Mouse (Mus musculus) midbrain, embryonic 12.5 days (tissue): ENCODE results near the gene Twf2. TPM values are rescaled to one million over a fixed set of nuclear protein-coding genes. Genes with fewer than 3 reads are reported as not detected.

Experiments used
- ATAC-seq: fragments of 200-750 bp; cut with Nextera tagmentation; 2 replicates; pipeline ENCODE4 v1.8.0; 2017; ENCODE audit warnings: low read depth, moderate TSS enrichment, moderate library complexity; ENCODE audit not compliant: low FRiP score
- H3K27ac ChIP-seq: fragments of 300-500 bp; sonication (generic); replicated peaks from 2 replicates; pipeline ENCODE4 v1.5.1; 2016; ENCODE audit warnings: mild to moderate bottlenecking
- H3K27me3 ChIP-seq: fragments of 300-500 bp; sonication (generic); 2 replicates; pipeline ENCODE4 v1.6.1; 2016; ENCODE audit warnings: mild to moderate bottlenecking
- H3K36me3 ChIP-seq: fragments of 300-500 bp; sonication (generic); 2 replicates; pipeline ENCODE4 v1.6.1; 2016
- H3K4me1 ChIP-seq: fragments of 300-500 bp; sonication (generic); 2 replicates; pipeline ENCODE4 v1.6.1; 2016
- H3K4me2 ChIP-seq: fragments of 300-500 bp; sonication (generic); replicated peaks from 2 replicates; pipeline ENCODE4 v1.6.1; 2016; ENCODE audit warnings: mild to moderate bottlenecking, moderate library complexity
- H3K4me3 ChIP-seq: fragments of 300-500 bp; sonication (generic); 2 replicates; pipeline ENCODE4 v1.5.1; 2016; ENCODE audit warnings: mild to moderate bottlenecking
- H3K9ac ChIP-seq: fragments of 300-500 bp; sonication (generic); replicated peaks from 2 replicates; pipeline ENCODE4 v1.6.1; 2016; ENCODE audit warnings: mild to moderate bottlenecking, moderate library complexity
- H3K9me3 ChIP-seq: fragments of 300-500 bp; sonication (generic); 2 replicates; pipeline ENCODE4 v1.6.1; 2016; ENCODE audit warnings: mild to moderate bottlenecking
- WGBS: fragments of 180-500 bp; shearing (Covaris S2); methylation state at CpG from one replicate; pipeline ENCODE4 v1.1.7; 2016; 5-methylcytosine and 5-hydroxymethylcytosine counted together
- polyA plus RNA-seq: library from polyadenylated mRNA; unstranded; fragments of >200 nt; fragmentation: Nextera tagmentation; extraction: Ambion mirVana; gene quantifications from 2 replicates; pipeline ENCODE4 v1.2.1, GENCODE M21; 2016

Twf2 gene
- polyA plus RNA-seq, 1 experiment from 2014 or later, result 58.0 TPM

DNA sequence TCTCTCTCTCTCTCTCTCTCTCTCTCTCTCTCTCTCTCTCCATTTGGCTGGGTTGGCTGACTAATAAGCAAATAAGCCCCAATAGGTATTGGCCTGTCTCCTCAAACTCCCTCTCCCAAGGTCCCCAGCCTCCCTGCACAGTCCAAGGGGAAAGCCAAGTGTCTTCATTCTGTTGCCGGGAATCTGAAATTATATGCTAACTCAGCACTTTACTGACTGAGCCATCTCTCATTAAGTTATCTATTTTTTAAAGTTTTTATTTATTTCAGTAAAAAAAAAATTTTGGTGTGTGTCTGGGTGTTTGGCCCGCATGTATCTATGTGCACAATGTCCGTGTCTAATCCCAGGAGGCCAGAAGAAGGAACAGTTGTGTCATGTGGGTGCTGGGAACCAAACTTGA, 1.0 kb upstream of the Twf2 start:
- WGBS, result 84% methylated on average over 3 of the region's 3 CpGs
- H3K27me3 ChIP-seq, result peaks cover 11% of the 10 kb centered on the region; the same call in 1 of the 2 replicates
- no peak overlapping the region for H3K4me3 ChIP-seq
- no peak overlapping the region for H3K27ac ChIP-seq
- H3K9me3 ChIP-seq, result no peaks in the 10 kb centered on the region
- peak overlapping the region; percentile 66 for H3K4me2 ChIP-seq
- H3K4me1 ChIP-seq, result peaks cover 32% of the 10 kb centered on the region
- no peak for ATAC-seq
- no peak overlapping the region for H3K9ac ChIP-seq
- H3K36me3 ChIP-seq, result no peaks in the 10 kb centered on the region

DNA sequence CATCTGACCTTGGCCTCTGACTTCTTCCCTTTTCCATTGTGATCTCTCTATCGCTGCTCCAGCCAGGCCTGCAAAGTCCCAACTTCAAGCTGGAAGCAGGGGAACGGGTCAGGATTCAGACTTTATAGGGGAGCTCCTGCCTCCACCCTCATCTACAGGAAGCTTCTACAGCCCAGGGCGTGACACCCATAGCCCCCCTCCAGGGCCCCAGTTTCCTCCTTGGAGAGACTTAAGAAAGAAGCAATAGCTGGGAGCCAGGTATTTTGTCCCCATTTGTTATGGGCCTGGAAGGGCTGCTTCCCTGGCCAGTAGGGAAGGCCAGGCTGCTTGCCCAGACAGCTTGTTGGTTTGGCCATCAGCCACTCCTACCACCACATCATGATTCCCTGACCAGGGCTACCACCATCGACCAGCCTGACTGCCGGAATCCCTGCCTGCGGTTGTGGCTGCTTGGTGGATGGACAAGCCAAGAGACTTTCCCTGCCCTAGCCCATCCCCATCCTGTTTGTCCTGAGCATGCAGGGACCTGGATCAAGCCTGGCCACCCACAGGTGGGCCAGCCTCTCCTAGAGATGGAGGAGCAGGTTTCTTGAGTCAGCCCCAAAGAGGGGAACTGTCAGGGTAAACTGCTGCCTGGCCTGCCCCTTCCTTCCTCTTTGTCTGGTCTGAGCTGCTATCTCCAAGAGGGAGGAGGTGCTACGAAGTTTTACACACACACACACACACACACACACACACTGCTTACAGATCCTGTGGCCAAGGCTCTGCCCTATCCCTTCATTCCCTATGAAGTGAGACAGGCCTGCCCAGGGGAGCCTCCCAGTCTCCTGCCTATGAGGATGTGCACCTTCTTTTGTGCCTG, 1.3 kb downstream of the Twf2 start:
- Histone ChIP-seq H3K4me1 (peaks cover 25% of the 10 kb centered on the region), H3K27me3 (peaks cover 8% of the 10 kb centered on the region; the same call in 1 of the 2 replicates), H3K27ac (no peak overlapping the region), H3K4me3 (peak overlapping the region; percentile 61; the same call in 1 of the 2 replicates), H3K36me3 (no peaks in the 10 kb centered on the region), H3K9me3 (no peaks in the 10 kb centered on the region), H3K9ac (no peak overlapping the region; the same call in 1 of the 2 replicates), H3K4me2 (peak overlapping the region; percentile 66)
- WGBS, result 79% methylated on average over 7 of the region's 7 CpGs
- ATAC-seq, result no peak

DNA sequence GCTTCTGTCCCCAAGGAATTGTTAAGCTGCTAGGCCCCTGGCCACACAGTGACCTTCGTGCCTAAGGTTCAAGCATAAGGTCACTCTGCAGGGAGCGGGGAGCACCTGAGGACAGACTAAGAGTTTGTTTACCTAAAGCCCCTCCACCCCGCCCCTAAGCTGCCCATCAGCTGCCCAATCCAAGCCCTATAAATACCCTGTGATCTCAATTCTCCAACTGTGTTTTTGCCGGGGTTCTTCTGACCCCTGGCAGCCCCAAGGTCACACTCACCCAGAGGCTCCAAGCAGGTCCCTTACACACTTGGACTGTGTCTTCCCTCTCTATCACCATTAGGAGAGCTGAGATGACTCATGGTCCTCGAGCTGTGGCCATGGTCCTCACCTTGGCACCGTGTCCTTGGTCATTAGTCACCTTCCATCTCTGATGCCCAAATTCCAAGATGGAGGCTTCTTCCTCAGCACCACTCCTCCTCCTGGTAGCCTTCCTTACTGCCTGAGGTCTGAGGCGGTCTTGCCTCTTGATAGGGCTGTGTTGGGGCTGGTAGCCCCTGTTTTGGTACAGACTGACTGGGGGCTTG, 2.9 kb downstream of the Twf2 start:
- Histone ChIP-seq H3K9me3 (no peaks in the 10 kb centered on the region), H3K4me1 (peaks cover 22% of the 10 kb centered on the region), H3K4me3 (no peak overlapping the region), H3K27me3 (peaks cover 5% of the 10 kb centered on the region; the same call in 1 of the 2 replicates), H3K27ac (no peak overlapping the region), H3K36me3 (no peaks in the 10 kb centered on the region), H3K4me2 (no peak overlapping the region), H3K9ac (no peak overlapping the region)
- ATAC-seq, result no peak
- 80% methylated on average over 7 of the region's 7 CpGs for WGBS

DNA sequence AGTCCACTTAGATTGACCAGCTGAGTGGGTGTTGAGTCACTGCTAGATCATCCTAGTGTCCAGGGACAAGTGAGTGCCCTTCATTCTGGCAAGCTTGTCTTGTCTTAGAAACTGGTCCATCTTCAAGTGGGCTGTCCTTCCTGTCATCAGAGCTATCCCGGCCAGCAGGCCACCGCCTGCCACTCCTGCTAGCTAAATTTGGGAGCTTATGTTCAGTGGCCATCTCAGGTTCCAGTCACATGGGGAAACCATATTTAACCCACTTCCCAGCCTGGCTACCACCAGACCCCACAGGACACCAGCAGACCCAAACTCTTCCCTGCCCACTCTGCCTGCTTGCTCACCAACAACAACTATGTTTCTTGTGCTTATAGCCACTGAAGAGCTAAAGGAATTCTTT, 3.6 kb downstream of the Twf2 start:
- Histone ChIP-seq H3K36me3 (no peaks in the 10 kb centered on the region), H3K27ac (no peak overlapping the region), H3K4me3 (no peak overlapping the region), H3K9ac (no peak overlapping the region), H3K9me3 (no peaks in the 10 kb centered on the region), H3K4me2 (no peak overlapping the region), H3K4me1 (peaks cover 29% of the 10 kb centered on the region), H3K27me3 (peaks cover 5% of the 10 kb centered on the region; the same call in 1 of the 2 replicates)
- ATAC-seq, result no peak
- WGBS, result 82% methylated on average over 2 of the region's 2 CpGs

DNA sequence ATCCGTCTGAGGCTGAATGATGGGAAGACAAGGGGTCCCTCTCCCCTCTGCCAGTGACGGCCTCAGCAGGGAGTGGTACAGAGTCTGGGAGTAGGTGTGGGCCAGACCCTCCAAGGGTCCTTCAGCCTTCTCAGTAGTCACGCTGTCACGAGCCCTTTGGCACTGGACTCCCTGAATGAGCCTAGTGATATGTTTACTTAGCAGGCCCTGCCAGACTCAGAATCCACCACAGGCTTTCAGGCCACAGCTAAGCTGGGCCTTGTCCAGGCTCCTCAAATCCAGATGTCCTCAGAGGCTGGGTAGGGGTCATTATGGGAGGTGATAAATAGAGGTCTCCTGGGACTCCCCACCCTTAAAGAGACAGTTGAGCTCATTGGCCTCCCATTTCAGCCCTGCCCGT, 5.3 kb downstream of the Twf2 start:
- 90% methylated on average over 5 of the region's 5 CpGs for WGBS
- H3K36me3 ChIP-seq, result peaks cover 10% of the 10 kb centered on the region; the same call in 1 of the 2 replicates
- peaks cover 5% of the 10 kb centered on the region; the same call in 1 of the 2 replicates for H3K27me3 ChIP-seq
- H3K27ac ChIP-seq, result no peak overlapping the region
- H3K9ac ChIP-seq, result no peak overlapping the region
- H3K9me3 ChIP-seq, result no peaks in the 10 kb centered on the region
- no peak overlapping the region for H3K4me2 ChIP-seq
- H3K4me1 ChIP-seq, result peaks cover 35% of the 10 kb centered on the region
- no peak for ATAC-seq
- no peak overlapping the region for H3K4me3 ChIP-seq

DNA sequence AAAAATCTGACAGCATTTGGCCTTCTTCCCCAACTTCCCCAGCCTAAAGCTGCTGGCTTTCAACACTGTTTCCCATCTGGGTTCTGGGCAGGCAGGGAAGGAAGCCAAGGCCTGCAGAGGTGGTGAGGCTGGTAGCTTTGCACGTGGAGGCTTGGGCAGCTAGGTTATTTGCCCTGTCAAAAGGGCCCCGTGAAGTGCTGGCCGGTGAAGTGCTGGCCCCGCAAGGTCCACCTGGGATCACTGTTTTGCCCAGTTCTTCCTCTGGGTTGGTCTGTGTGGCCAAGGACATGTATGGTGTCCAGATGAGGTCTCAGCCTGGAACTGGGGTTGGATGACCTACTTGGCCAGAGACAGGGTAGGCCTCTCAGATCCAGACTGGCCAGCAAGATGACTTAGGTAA, 7.0 kb downstream of the Twf2 start:
- Histone ChIP-seq H3K36me3 (peaks cover 27% of the 10 kb centered on the region), H3K4me2 (no peak overlapping the region), H3K27me3 (no peaks in the 10 kb centered on the region), H3K9ac (no peak overlapping the region), H3K4me1 (peaks cover 19% of the 10 kb centered on the region), H3K9me3 (no peaks in the 10 kb centered on the region), H3K27ac (no peak overlapping the region), H3K4me3 (no peak overlapping the region)
- 97% methylated on average over 4 of the region's 4 CpGs for WGBS
- ATAC-seq, result no peak

DNA sequence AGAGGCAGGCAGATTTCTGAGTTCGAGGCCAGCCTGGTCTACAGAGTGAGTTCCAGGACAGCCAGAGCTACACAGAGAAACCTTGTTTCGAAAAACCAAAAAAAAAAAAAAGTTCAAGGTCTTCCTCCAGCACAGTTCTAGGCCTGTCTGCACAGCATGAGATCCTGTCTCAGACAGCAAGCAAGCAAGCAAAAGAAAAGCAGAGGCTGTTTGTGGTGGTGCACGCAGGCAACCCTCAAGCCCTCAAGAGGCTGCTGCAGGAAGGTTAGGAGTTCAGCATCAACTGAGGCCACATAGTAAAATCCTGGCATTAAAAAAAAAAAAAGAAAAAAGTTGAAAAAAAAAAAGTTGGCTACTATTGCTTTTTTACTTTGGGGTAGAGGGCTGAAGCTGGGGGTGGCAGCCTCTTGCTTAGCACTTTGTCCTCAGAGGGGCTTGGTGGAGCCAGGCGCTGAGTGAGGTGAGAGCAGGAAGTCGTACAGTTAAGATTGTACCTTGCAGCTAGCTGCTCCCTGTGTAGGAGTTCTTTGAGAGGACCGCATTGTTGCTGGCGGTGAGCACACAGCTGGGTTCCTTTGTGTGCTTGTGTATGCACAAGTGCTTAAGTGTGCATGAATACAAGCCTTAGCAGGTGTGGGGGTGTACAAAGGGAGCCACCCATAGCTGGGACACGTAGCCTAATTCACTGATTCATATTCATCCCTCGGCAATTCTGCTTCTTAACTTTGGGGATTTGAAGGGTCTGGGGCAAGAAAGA, 8.1 kb downstream of the Twf2 start:
- H3K4me3 ChIP-seq, result peak overlapping the region; percentile 31; the same call in 1 of the 2 replicates
- WGBS, result 27% methylated on average over 9 of the region's 9 CpGs
- H3K9ac ChIP-seq, result no peak overlapping the region; the same call in 1 of the 2 replicates
- peak overlapping the region; percentile 69 for H3K27ac ChIP-seq
- no peaks in the 10 kb centered on the region for H3K27me3 ChIP-seq
- peak overlapping the region; percentile 55 for H3K4me2 ChIP-seq
- H3K36me3 ChIP-seq, result peaks cover 33% of the 10 kb centered on the region
- no peaks in the 10 kb centered on the region for H3K9me3 ChIP-seq
- ATAC-seq, result no peak
- peaks cover 19% of the 10 kb centered on the region for H3K4me1 ChIP-seq

DNA sequence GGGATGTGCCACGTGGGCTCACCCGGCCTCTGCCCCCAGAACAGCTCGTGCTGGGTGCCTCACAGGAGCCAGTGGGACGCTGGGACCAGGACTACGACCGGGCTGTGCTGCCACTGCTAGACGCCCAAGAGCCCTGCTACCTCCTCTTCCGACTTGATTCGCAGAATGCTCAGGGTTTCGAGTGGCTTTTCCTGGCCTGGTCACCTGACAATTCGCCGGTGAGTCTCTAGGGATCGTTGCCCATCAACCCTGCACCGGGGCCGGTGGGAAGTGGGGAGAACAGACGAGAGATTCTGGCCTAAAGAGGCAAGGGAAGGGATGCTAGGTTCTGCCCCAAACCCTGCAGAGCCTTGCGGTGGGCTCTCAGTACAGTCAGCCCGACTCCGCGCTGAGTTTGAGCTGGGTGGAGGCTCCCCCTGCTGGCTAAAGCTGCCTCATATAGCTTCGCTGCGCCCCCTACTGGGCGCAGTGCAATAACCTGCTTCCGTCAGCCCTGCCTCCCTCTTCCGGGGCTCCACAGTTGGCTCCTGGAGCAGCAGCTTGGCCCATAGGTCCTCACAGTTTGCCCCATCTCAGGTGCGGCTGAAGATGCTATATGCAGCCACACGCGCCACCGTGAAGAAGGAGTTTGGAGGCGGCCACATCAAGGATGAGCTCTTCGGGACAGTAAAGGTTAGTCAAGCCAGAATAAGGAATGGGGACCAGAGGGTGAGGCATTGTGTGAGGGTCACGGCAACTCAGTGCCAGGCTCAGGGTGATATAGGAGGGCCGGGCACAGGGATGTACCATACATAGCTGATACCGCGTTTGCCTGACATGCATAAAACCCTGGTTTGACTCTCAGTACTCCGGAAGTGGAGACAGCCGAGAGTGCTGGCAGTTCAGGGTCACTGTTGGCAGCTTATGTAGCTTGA, 9.0 kb downstream of the Twf2 start:
- peaks cover 33% of the 10 kb centered on the region for H3K36me3 ChIP-seq

DNA sequence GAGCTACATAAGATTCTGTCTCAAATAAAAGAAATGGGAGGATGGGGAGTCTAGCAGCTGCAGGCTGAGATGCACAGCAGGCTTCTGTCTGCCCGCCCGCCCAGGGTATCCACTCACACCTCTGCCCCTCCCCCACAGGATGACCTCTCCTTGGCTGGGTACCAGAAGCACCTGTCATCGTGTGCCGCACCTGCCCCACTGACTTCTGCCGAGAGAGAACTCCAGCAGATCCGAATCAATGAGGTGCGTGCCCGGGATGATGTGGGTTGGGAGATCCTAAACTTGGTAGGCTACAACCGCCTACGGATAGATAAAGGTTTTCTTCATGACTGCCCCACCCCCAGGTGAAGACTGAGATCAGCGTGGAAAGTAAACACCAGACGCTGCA, 9.7 kb downstream of the Twf2 start:
- 91% methylated on average over 12 of the region's 12 CpGs for WGBS
- H3K4me1 ChIP-seq, result peaks cover 19% of the 10 kb centered on the region
- no peak overlapping the region for H3K9ac ChIP-seq
- no peak overlapping the region for H3K4me3 ChIP-seq
- H3K27ac ChIP-seq, result no peak overlapping the region
- no peaks in the 10 kb centered on the region for H3K27me3 ChIP-seq
- H3K36me3 ChIP-seq, result peaks cover 33% of the 10 kb centered on the region
- H3K9me3 ChIP-seq, result no peaks in the 10 kb centered on the region
- ATAC-seq, result no peak
- no peak overlapping the region for H3K4me2 ChIP-seq

More for the DNA sequence above, 9.0 kb downstream of the Twf2 start:
- H3K9ac ChIP-seq, result peak overlapping the region; percentile 59
- no peaks in the 10 kb centered on the region for H3K9me3 ChIP-seq
- H3K4me1 ChIP-seq, result peaks cover 19% of the 10 kb centered on the region
- 16% methylated on average over 37 of the region's 37 CpGs for WGBS
- H3K27me3 ChIP-seq, result no peaks in the 10 kb centered on the region
- H3K4me2 ChIP-seq, result peak overlapping the region; percentile 55
- H3K27ac ChIP-seq, result peak overlapping the region; percentile 69
- H3K4me3 ChIP-seq, result peak overlapping the region; percentile 31
- peak; percentile 85 for ATAC-seq

DNA sequence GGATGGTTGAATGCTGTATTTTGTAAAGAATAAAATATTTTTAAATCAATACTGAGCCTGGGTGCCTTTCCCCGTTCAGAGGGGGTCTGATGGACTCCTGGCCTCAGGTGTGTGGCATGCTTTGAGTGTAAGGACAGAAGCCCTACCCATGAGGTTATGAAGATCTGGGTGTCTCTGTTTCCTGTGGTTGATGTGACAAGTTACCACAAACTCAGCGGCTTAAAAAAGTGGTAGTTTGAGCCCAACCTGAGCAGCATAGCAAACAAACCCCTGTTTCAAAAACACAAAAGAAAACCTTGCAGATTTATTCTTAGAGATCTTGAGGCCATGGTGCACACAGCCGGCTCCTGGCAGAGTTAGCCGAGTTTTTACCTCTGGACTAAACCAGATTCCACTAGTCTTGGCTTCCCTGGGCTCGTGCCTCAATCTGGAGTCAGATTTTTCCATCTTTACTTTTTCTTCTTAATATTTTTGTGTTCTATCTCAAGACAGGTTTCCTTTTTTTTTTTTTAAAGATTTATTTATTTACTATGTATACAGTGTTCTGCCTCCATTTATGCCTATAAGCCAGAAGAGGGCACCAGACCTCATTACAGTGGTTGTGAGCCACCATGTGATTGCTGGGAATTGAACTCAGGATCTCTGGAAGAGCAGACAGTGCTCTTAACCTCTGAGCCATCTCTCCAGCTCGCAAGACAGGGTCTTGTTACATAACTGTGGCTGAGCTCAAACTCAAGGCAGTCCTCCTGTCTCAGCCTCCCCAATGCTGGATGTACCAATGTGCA, 12.6 kb downstream of the Twf2 start:
- Histone ChIP-seq H3K4me1 (peaks cover 19% of the 10 kb centered on the region), H3K9ac (no peak overlapping the region), H3K9me3 (no peaks in the 10 kb centered on the region), H3K4me2 (no peak overlapping the region), H3K27ac (no peak overlapping the region), H3K27me3 (no peaks in the 10 kb centered on the region), H3K4me3 (no peak overlapping the region), H3K36me3 (peaks cover 33% of the 10 kb centered on the region)
- 87% methylated on average over 6 of the region's 6 CpGs for WGBS
- ATAC-seq, result no peak
